Mouse (Mus musculus) lung, embryonic 16.5 days (tissue): ENCODE data around the gene Arhgap1. TPM values are rescaled to one million over a fixed set of nuclear protein-coding genes. Genes with fewer than 3 reads are reported as not detected.

ENCODE experiments used
- ATAC-seq: fragments of 200-750 bp; cut with Nextera tagmentation; 2 replicates; pipeline ENCODE4 v1.8.0; 2017; ENCODE audit warnings: low read depth, mild to moderate bottlenecking, moderate library complexity
- H3K27ac ChIP-seq: fragments of 300-500 bp; sonication (generic); 2 replicates; pipeline ENCODE4 v1.5.1; 2014; ENCODE audit warnings: mild to moderate bottlenecking, control low read depth, low read length
- H3K27me3 ChIP-seq: fragments of 300-500 bp; sonication (generic); 2 replicates; pipeline ENCODE4 v1.6.1; 2014; ENCODE audit warnings: low read depth, low read length, mixed read lengths; ENCODE audit not compliant: control insufficient read depth, insufficient read depth
- H3K36me3 ChIP-seq: fragments of 300-500 bp; sonication (generic); 2 replicates; pipeline ENCODE4 v1.6.1; 2014; ENCODE audit warnings: low read length; ENCODE audit not compliant: control insufficient read depth, insufficient read depth
- H3K4me1 ChIP-seq: fragments of 300-500 bp; sonication (generic); replicated peaks from 2 replicates; pipeline ENCODE4 v1.6.1; 2014; ENCODE audit warnings: low read length, mixed read lengths; ENCODE audit not compliant: control insufficient read depth, insufficient read depth
- H3K4me2 ChIP-seq: fragments of 300-500 bp; sonication (generic); 2 replicates; pipeline ENCODE4 v1.6.1; 2014; ENCODE audit warnings: low read depth, low read length, control low read depth
- H3K4me3 ChIP-seq: fragments of 300-500 bp; sonication (generic); 2 replicates; pipeline ENCODE4 v1.5.1; 2014; ENCODE audit warnings: mild to moderate bottlenecking, low read length, control low read depth
- H3K9ac ChIP-seq: fragments of 300-500 bp; sonication (generic); 2 replicates; pipeline ENCODE4 v1.6.1; 2014; ENCODE audit warnings: low read length, control low read depth
- H3K9me3 ChIP-seq: fragments of 300-500 bp; sonication (generic); 2 replicates; pipeline ENCODE4 v1.6.1; 2016; ENCODE audit warnings: low read length; ENCODE audit not compliant: control insufficient read depth
- whole genome bisulfite sequencing: fragments of 180-500 bp; shearing (Covaris S2); extraction: QIAGEN DNeasy Blood & Tissue Kit; methylation state at CpG from one replicate; pipeline ENCODE4 v1.1.7; 2014; 5-methylcytosine and 5-hydroxymethylcytosine counted together
- polyA plus RNA-seq: library from polyadenylated mRNA; unstranded; fragments of >200 nt; fragmentation: Nextera tagmentation; extraction: Ambion mirVana; gene quantifications from 2 replicates; pipeline ENCODE4 v1.2.1, GENCODE M21; 2015

The Arhgap1 gene
- polyA plus RNA-seq, 1 experiment from 2014 or later = 159 TPM

- peaks cover 25% of the 10 kb centered on the region for H3K36me3 ChIP-seq
- H3K9me3 ChIP-seq = no peaks in the 10 kb centered on the region
- no peak overlapping the region for H3K4me2 ChIP-seq
- H3K4me3 ChIP-seq = no peak overlapping the region
- H3K27me3 ChIP-seq = no peaks in the 10 kb centered on the region
- peak overlapping the region; percentile 84 for H3K27ac ChIP-seq
- peaks cover 32% of the 10 kb centered on the region for H3K4me1 ChIP-seq
- ATAC-seq = no peak
- WGBS = 73% methylated on average over 5 of the region's 5 CpGs
- no peak overlapping the region for H3K9ac ChIP-seq
These were observed 5.7 kb downstream of the Arhgap1 start for GRCm38 (mm10) chr2:91655388-91655787.

GRCm38 (mm10) chr2:91655827-91656226 is 6.2 kb downstream of the Arhgap1 start:
- Histone ChIP-seq H3K4me3 (no peak overlapping the region), H3K9me3 (no peaks in the 10 kb centered on the region), H3K27me3 (no peaks in the 10 kb centered on the region), H3K27ac (peak overlapping the region; percentile 84), H3K9ac (no peak overlapping the region), H3K36me3 (peaks cover 25% of the 10 kb centered on the region), H3K4me1 (peaks cover 32% of the 10 kb centered on the region), H3K4me2 (no peak overlapping the region)
- 30% methylated on average over 6 of the region's 6 CpGs for WGBS
- peak; percentile 84 for ATAC-seq

GRCm38 (mm10) chr2:91656774-91657173 is 7.1 kb downstream of the Arhgap1 start:
- Histone ChIP-seq H3K9me3 (no peaks in the 10 kb centered on the region), H3K36me3 (peaks cover 31% of the 10 kb centered on the region), H3K4me3 (no peak overlapping the region), H3K4me1 (peaks cover 25% of the 10 kb centered on the region), H3K27ac (peak overlapping the region; percentile 84), H3K27me3 (no peaks in the 10 kb centered on the region), H3K4me2 (0 out of 2 replicates have a peak overlapping the region, but pooled peaks have one; percentile 3), H3K9ac (no peak overlapping the region)
- 51% methylated on average over 8 of the region's 8 CpGs for WGBS
- ATAC-seq = peak; percentile 80

- Histone ChIP-seq H3K4me2 (no peak overlapping the region), H3K27me3 (no peaks in the 10 kb centered on the region), H3K36me3 (peaks cover 50% of the 10 kb centered on the region), H3K4me1 (peaks cover 17% of the 10 kb centered on the region), H3K27ac (no peak overlapping the region), H3K4me3 (no peak overlapping the region), H3K9me3 (no peaks in the 10 kb centered on the region), H3K9ac (no peak overlapping the region)
- no peak for ATAC-seq
- 94% methylated on average over 8 of the region's 8 CpGs for WGBS
These were observed 10.0 kb downstream of the Arhgap1 start for GRCm38 (mm10) chr2:91659657-91660056.

- 88% methylated on average over 6 of the region's 6 CpGs for WGBS
- peaks cover 49% of the 10 kb centered on the region for H3K36me3 ChIP-seq
- no peak overlapping the region for H3K4me2 ChIP-seq
- H3K27me3 ChIP-seq = no peaks in the 10 kb centered on the region
- H3K27ac ChIP-seq = no peak overlapping the region
- H3K9me3 ChIP-seq = no peaks in the 10 kb centered on the region
- peaks cover 7% of the 10 kb centered on the region for H3K4me1 ChIP-seq
- no peak for ATAC-seq
- no peak overlapping the region for H3K9ac ChIP-seq
- no peak overlapping the region for H3K4me3 ChIP-seq
These were observed 11.3 kb downstream of the Arhgap1 start for GRCm38 (mm10) chr2:91660981-91661380.

GRCm38 (mm10) chr2:91664780-91665179 is 15.1 kb downstream of the Arhgap1 start:
- no peak overlapping the region for H3K9ac ChIP-seq
- no peak overlapping the region for H3K27ac ChIP-seq
- ATAC-seq = no peak
- no peak overlapping the region for H3K4me2 ChIP-seq
- no peaks in the 10 kb centered on the region for H3K27me3 ChIP-seq
- H3K9me3 ChIP-seq = no peaks in the 10 kb centered on the region
- no peaks in the 10 kb centered on the region for H3K4me1 ChIP-seq
- H3K36me3 ChIP-seq = peaks cover 58% of the 10 kb centered on the region
- H3K4me3 ChIP-seq = no peak overlapping the region

GRCm38 (mm10) chr2:91666386-91666910 is 16.8 kb downstream of the Arhgap1 start:
- Histone ChIP-seq H3K4me2 (no peak overlapping the region), H3K36me3 (peaks cover 68% of the 10 kb centered on the region), H3K4me1 (no peaks in the 10 kb centered on the region), H3K4me3 (no peak overlapping the region), H3K27me3 (no peaks in the 10 kb centered on the region), H3K9ac (no peak overlapping the region), H3K27ac (no peak overlapping the region), H3K9me3 (no peaks in the 10 kb centered on the region)
- 90% methylated on average over 6 of the region's 6 CpGs for WGBS
- ATAC-seq = no peak

- no peaks in the 10 kb centered on the region for H3K9me3 ChIP-seq
- H3K4me1 ChIP-seq = no peaks in the 10 kb centered on the region
- no peak overlapping the region for H3K4me2 ChIP-seq
- no peaks in the 10 kb centered on the region for H3K27me3 ChIP-seq
- no peak overlapping the region for H3K9ac ChIP-seq
- no peak overlapping the region for H3K4me3 ChIP-seq
- ATAC-seq = no peak
- H3K27ac ChIP-seq = no peak overlapping the region
- H3K36me3 ChIP-seq = peaks cover 60% of the 10 kb centered on the region
- WGBS = 57% methylated on average over 2 of the region's 2 CpGs
These were observed 18.1 kb downstream of the Arhgap1 start for GRCm38 (mm10) chr2:91667747-91668146.

GRCm38 (mm10) chr2:91669326-91669725 is 19.7 kb downstream of the Arhgap1 start:
- H3K4me2 ChIP-seq = no peak overlapping the region
- no peak for ATAC-seq
- no peak overlapping the region for H3K4me3 ChIP-seq

GRCm38 (mm10) chr2:91670038-91670437 is 20.4 kb downstream of the Arhgap1 start:
- ATAC-seq = no peak
- Histone ChIP-seq H3K4me3 (no peak overlapping the region), H3K4me1 (no peaks in the 10 kb centered on the region), H3K27me3 (no peaks in the 10 kb centered on the region), H3K36me3 (peaks cover 44% of the 10 kb centered on the region), H3K27ac (no peak overlapping the region), H3K9me3 (no peaks in the 10 kb centered on the region), H3K9ac (no peak overlapping the region), H3K4me2 (no peak overlapping the region)
- 91% methylated on average over 6 of the region's 6 CpGs for WGBS

More at GRCm38 (mm10) chr2:91669326-91669725, 19.7 kb downstream of the Arhgap1 start:
- Histone ChIP-seq H3K36me3 (peaks cover 49% of the 10 kb centered on the region), H3K27ac (no peak overlapping the region), H3K27me3 (no peaks in the 10 kb centered on the region), H3K9ac (no peak overlapping the region), H3K9me3 (no peaks in the 10 kb centered on the region), H3K4me1 (no peaks in the 10 kb centered on the region)
- WGBS = 90% methylated on average over 8 of the region's 8 CpGs
